Mouse (Mus musculus): ENCODE results near the gene Hsp90ab1. TPM values are rescaled to one million over a fixed set of nuclear protein-coding genes. Genes with fewer than 3 reads are reported as not detected.

Hsp90ab1 gene
- total RNA-seq, 2 experiments from 2014 or later: 1,565 to 1,601 TPM

- DNase-seq (ENCODE audit: low spot score in 2 of 2): no peak
- intact Hi-C loops (cut with DNase I): no loop called here
These were observed 54.1 kb downstream of the Hsp90ab1 start for GRCm38 (mm10) chr17:45518766-45519475.

Other genes with a start within 250 kb of the Hsp90ab1 start
- gene Cdc5l, start 139.5 kb downstream of the Hsp90ab1 start, total RNA-seq (2021): 10 to 100 TPM; 55.5 to 58.3 TPM
- 1 to 10 TPM; 5.2 to 6.1 TPM for gene Spats1, start 97.9 kb downstream of the Hsp90ab1 start, total RNA-seq (2021)
- gene Aars2, start 66.4 kb downstream of the Hsp90ab1 start, total RNA-seq (2021): 10 to 100 TPM; 23.0 to 24.6 TPM
- gene Tcte1, start 49.8 kb downstream of the Hsp90ab1 start, total RNA-seq (2021): 1 to 10 TPM; 1.1 to 1.3 TPM
- 100 to 1,000 TPM; 118 to 128 TPM for gene Tmem151b, start 23.6 kb downstream of the Hsp90ab1 start, total RNA-seq (2021)
- gene Nfkbie, start 17.6 kb downstream of the Hsp90ab1 start, total RNA-seq (2021): 1 to 10 TPM; 1.6 to 2.0 TPM
- gene Slc35b2, start 9.4 kb downstream of the Hsp90ab1 start, total RNA-seq (2021): 10 to 100 TPM; 30.3 to 32.2 TPM
- 10 to 100 TPM; 16.8 to 18.8 TPM for gene Slc29a1, start 26.3 kb upstream of the Hsp90ab1 start, total RNA-seq (2021)
- gene Mymx, start 28.8 kb upstream of the Hsp90ab1 start, total RNA-seq (2021): not detected
- gene Capn11, start 86.1 kb upstream of the Hsp90ab1 start, total RNA-seq (2021): under 1 TPM; 0.18 to 0.21 TPM
- gene Mrpl14, start 113.1 kb upstream of the Hsp90ab1 start, total RNA-seq (2021): 10 to 100 TPM; 39.5 to 41.2 TPM
- 100 to 1,000 TPM; 178 to 186 TPM for gene Tmem63b, start 113.6 kb upstream of the Hsp90ab1 start, total RNA-seq (2021)
- gene 1600014C23Rik, start 160.6 kb upstream of the Hsp90ab1 start, total RNA-seq (2021): under 1 TPM in 1 of 2 experiments, not detected in 1; 0.73 TPM